Mouse (Mus musculus): ENCODE measurements around the gene Ldb2. TPM values are rescaled to one million over a fixed set of nuclear protein-coding genes. Genes with fewer than 3 reads are reported as not detected.
A peak's percentile ranks its signal among the peaks of the same experiment; 100 is the strongest.

Ldb2 gene
- total and polyA plus RNA-seq, 2 experiments from 2014 or later, result 8.0 to 10.6 TPM

- TF ChIP-seq CTCF (IDR thresholded peaks at IDR 0.05; ENCODE audit: low read depth) (no peak), EP300 (IDR thresholded peaks at IDR 0.05; ENCODE audit: low read depth) (no peak)
- Histone ChIP-seq H3K9me3 (replicated peaks; ENCODE audit: control insufficient read depth, low read length) (no peaks in the 10 kb centered on the region), H3K9ac (replicated peaks; ENCODE audit: low read depth, low read length) (no peak overlapping the region), H3K4me1 (ENCODE audit: control insufficient read depth, insufficient read depth) (no peaks in the 10 kb centered on the region), H3K27ac (ENCODE audit: low read depth) (no peak overlapping the region), H3K27me3 (ENCODE audit: control insufficient read depth, insufficient read depth, low read length) (no peaks in the 10 kb centered on the region), H3K4me2 (ENCODE audit: low read depth, low read length) (peak overlapping the region; percentile 60), H3K36me3 (replicated peaks; ENCODE audit: control insufficient read depth, insufficient read depth, low read length) (no peaks in the 10 kb centered on the region), H3K4me3 (ENCODE audit: low read depth, low read length) (peak overlapping the region; percentile 49)
- no peak for DNase-seq (ENCODE audit: low spot score)
- WGBS, result 11% methylated on average over 2 of the region's 2 CpGs
- ATAC-seq (ENCODE audit: insufficient read depth, low read depth), result peak; percentile 27; the same call in 1 of the 2 replicates
Measured at GRCm38 (mm10) chr5:44799861-44800260, 381 bp upstream of the Ldb2 start.

GRCm38 (mm10) chr5:44798493-44798892 is 987 bp downstream of the Ldb2 start:
- WGBS, result 4% methylated on average over 3 of the region's 3 CpGs
- no peaks in the 10 kb centered on the region for H3K36me3 ChIP-seq (replicated peaks; ENCODE audit: control insufficient read depth, insufficient read depth, low read length)
- no peaks in the 10 kb centered on the region for H3K27me3 ChIP-seq (ENCODE audit: control insufficient read depth, insufficient read depth, low read length)
- no peaks in the 10 kb centered on the region for H3K9me3 ChIP-seq (replicated peaks; ENCODE audit: control insufficient read depth, low read length)
- H3K9ac ChIP-seq (replicated peaks; ENCODE audit: low read depth, low read length), result peak overlapping the region; percentile 57
- ATAC-seq (ENCODE audit: insufficient read depth, low read depth) (no peak), DNase-seq (ENCODE audit: low spot score) (no peak)
- H3K4me3 ChIP-seq (ENCODE audit: low read depth, low read length), result peak overlapping the region; percentile 49
- peak overlapping the region; percentile 60 for H3K4me2 ChIP-seq (ENCODE audit: low read depth, low read length)
- H3K27ac ChIP-seq (ENCODE audit: low read depth), result peak overlapping the region; percentile 54; the same call in 1 of the 2 replicates
- TF ChIP-seq EP300 (IDR thresholded peaks at IDR 0.05; ENCODE audit: low read depth) (no peak), CTCF (IDR thresholded peaks at IDR 0.05; ENCODE audit: low read depth) (no peak)
- no peaks in the 10 kb centered on the region for H3K4me1 ChIP-seq (ENCODE audit: control insufficient read depth, insufficient read depth)

GRCm38 (mm10) chr5:44798056-44798455 is 1.4 kb downstream of the Ldb2 start:
- ATAC-seq (ENCODE audit: insufficient read depth, low read depth), result no peak
- Histone ChIP-seq H3K9ac (replicated peaks; ENCODE audit: low read depth, low read length) (peak overlapping the region; percentile 57), H3K36me3 (replicated peaks; ENCODE audit: control insufficient read depth, insufficient read depth, low read length) (no peaks in the 10 kb centered on the region), H3K4me3 (ENCODE audit: low read depth, low read length) (peak overlapping the region; percentile 49), H3K4me1 (ENCODE audit: control insufficient read depth, insufficient read depth) (no peaks in the 10 kb centered on the region), H3K9me3 (replicated peaks; ENCODE audit: control insufficient read depth, low read length) (no peaks in the 10 kb centered on the region), H3K4me2 (ENCODE audit: low read depth, low read length) (peak overlapping the region; percentile 60), H3K27me3 (ENCODE audit: control insufficient read depth, insufficient read depth, low read length) (no peaks in the 10 kb centered on the region), H3K27ac (ENCODE audit: low read depth) (0 out of 2 replicates have a peak overlapping the region, but pooled peaks have one; percentile 54)
- DNase-seq (ENCODE audit: low spot score), result no peak
- 28% methylated on average over 2 of the region's 2 CpGs for WGBS
- no peak for TF ChIP-seq EP300 (IDR thresholded peaks at IDR 0.05; ENCODE audit: low read depth)
- TF ChIP-seq CTCF (IDR thresholded peaks at IDR 0.05; ENCODE audit: low read depth), result no peak

- WGBS, result 56% methylated on average over 3 of the region's 3 CpGs
- no peaks in the 10 kb centered on the region for H3K27me3 ChIP-seq (ENCODE audit: control insufficient read depth, insufficient read depth, low read length)
- TF ChIP-seq CTCF (IDR thresholded peaks at IDR 0.05; ENCODE audit: low read depth) (no peak), EP300 (IDR thresholded peaks at IDR 0.05; ENCODE audit: low read depth) (no peak)
- DNase-seq (ENCODE audit: low spot score) (no peak), ATAC-seq (ENCODE audit: insufficient read depth, low read depth) (peak; percentile 27; the same call in 1 of the 2 replicates)
- H3K9me3 ChIP-seq (replicated peaks; ENCODE audit: control insufficient read depth, low read length), result no peaks in the 10 kb centered on the region
- no peak overlapping the region for H3K4me3 ChIP-seq (ENCODE audit: low read depth, low read length)
- H3K4me1 ChIP-seq (ENCODE audit: control insufficient read depth, insufficient read depth), result no peaks in the 10 kb centered on the region
- H3K36me3 ChIP-seq (replicated peaks; ENCODE audit: control insufficient read depth, insufficient read depth, low read length), result no peaks in the 10 kb centered on the region
- H3K27ac ChIP-seq (ENCODE audit: low read depth), result peak overlapping the region; percentile 56
- H3K4me2 ChIP-seq (ENCODE audit: low read depth, low read length), result no peak overlapping the region
- no peak overlapping the region for H3K9ac ChIP-seq (replicated peaks; ENCODE audit: low read depth, low read length)
Measured at GRCm38 (mm10) chr5:44784591-44784990, 14.9 kb downstream of the Ldb2 start.

- H3K9ac ChIP-seq (replicated peaks; ENCODE audit: low read depth, low read length), result no peak overlapping the region
- TF ChIP-seq EP300 (IDR thresholded peaks at IDR 0.05; ENCODE audit: low read depth) (no peak), CTCF (IDR thresholded peaks at IDR 0.05; ENCODE audit: low read depth) (no peak)
- H3K4me1 ChIP-seq (ENCODE audit: control insufficient read depth, insufficient read depth), result no peaks in the 10 kb centered on the region
- H3K9me3 ChIP-seq (replicated peaks; ENCODE audit: control insufficient read depth, low read length), result no peaks in the 10 kb centered on the region
- DNase-seq (ENCODE audit: low spot score) (no peak), ATAC-seq (ENCODE audit: insufficient read depth, low read depth) (no peak)
- H3K27ac ChIP-seq (ENCODE audit: low read depth), result no peak overlapping the region
- WGBS, result 60% methylated on average over 4 of the region's 4 CpGs
- H3K4me2 ChIP-seq (ENCODE audit: low read depth, low read length), result no peak overlapping the region
- H3K4me3 ChIP-seq (ENCODE audit: low read depth, low read length), result no peak overlapping the region
- H3K27me3 ChIP-seq (ENCODE audit: control insufficient read depth, insufficient read depth, low read length), result no peaks in the 10 kb centered on the region
- H3K36me3 ChIP-seq (replicated peaks; ENCODE audit: control insufficient read depth, insufficient read depth, low read length), result no peaks in the 10 kb centered on the region
Measured at GRCm38 (mm10) chr5:44779340-44779739, 20.1 kb downstream of the Ldb2 start.

- Histone ChIP-seq H3K27me3 (ENCODE audit: control insufficient read depth, insufficient read depth, low read length) (no peaks in the 10 kb centered on the region), H3K9ac (replicated peaks; ENCODE audit: low read depth, low read length) (no peak overlapping the region), H3K36me3 (replicated peaks; ENCODE audit: control insufficient read depth, insufficient read depth, low read length) (no peaks in the 10 kb centered on the region), H3K27ac (ENCODE audit: low read depth) (no peak overlapping the region), H3K4me1 (ENCODE audit: control insufficient read depth, insufficient read depth) (no peaks in the 10 kb centered on the region), H3K9me3 (replicated peaks; ENCODE audit: control insufficient read depth, low read length) (no peaks in the 10 kb centered on the region), H3K4me2 (ENCODE audit: low read depth, low read length) (no peak overlapping the region), H3K4me3 (ENCODE audit: low read depth, low read length) (no peak overlapping the region)
- TF ChIP-seq CTCF (IDR thresholded peaks at IDR 0.05; ENCODE audit: low read depth) (no peak), EP300 (IDR thresholded peaks at IDR 0.05; ENCODE audit: low read depth) (no peak)
- no peak for DNase-seq (ENCODE audit: low spot score)
- 55% methylated on average over 8 of the region's 8 CpGs for WGBS
- ATAC-seq (ENCODE audit: insufficient read depth, low read depth), result no peak
Measured at GRCm38 (mm10) chr5:44768472-44768871, 31.0 kb downstream of the Ldb2 start.
